Mouse (Mus musculus) erythroblast, embryonic 14.5 days (primary cell): ENCODE data around the gene Dcaf11.

Experiments used
- GATA1 ChIP-seq: IDR thresholded peaks from 2 replicates; pipeline ENCODE4 v1.6.1; 2012; ENCODE audit warnings: low read length, inconsistent platforms, mixed read lengths
- TAL1 ChIP-seq: IDR thresholded peaks from 3 replicates; pipeline ENCODE4 v1.6.1; 2012; ENCODE audit warnings: low read length, inconsistent platforms, mixed read lengths

- no peak for TF ChIP-seq GATA1
- no peak for TF ChIP-seq TAL1
These were observed 8.5 kb upstream of the Dcaf11 start for GRCm38 (mm10) chr14:55551347-55551746.
